Mouse (Mus musculus) granulocyte monocyte progenitor cell, adult 5-6 weeks (primary cell): ENCODE results near the gene Plp2. TPM values are rescaled to one million over a fixed set of nuclear protein-coding genes. Genes with fewer than 3 reads are reported as not detected.

Source experiments
- ATAC-seq: replicated peaks from 2 replicates; pipeline ENCODE4 v1.8.0; 2016; ENCODE audit warnings: mild to moderate bottlenecking, moderate TSS enrichment, inconsistent platforms; ENCODE audit not compliant: poor library complexity, severe bottlenecking
- total RNA-seq, 2 experiments: library from RNA; stranded (forward) in 1 of 2; stranded (reverse) in 1 of 2; fragments of 200-712, 200-1000 nt in 1 of 2; fragments of >200 nt in 1 of 2; fragmentation: Nextera tagmentation in 1 of 2; gene quantifications; 2 replicates each; pipeline ENCODE4 v1.2.3; 2014 to 2017

Gene Plp2
- total RNA-seq, 2 experiments from 2014 or later, result 16.0 to 51.4 TPM

- ATAC-seq, result no peak
Measured at GRCm38 (mm10) chrX:7664791-7665190, 6.4 kb downstream of the Plp2 start.

- ATAC-seq, result 0 out of 2 replicates have a peak, but pooled peaks have one; percentile 25
Measured at GRCm38 (mm10) chrX:7662936-7663335, 8.3 kb downstream of the Plp2 start.

DNA sequence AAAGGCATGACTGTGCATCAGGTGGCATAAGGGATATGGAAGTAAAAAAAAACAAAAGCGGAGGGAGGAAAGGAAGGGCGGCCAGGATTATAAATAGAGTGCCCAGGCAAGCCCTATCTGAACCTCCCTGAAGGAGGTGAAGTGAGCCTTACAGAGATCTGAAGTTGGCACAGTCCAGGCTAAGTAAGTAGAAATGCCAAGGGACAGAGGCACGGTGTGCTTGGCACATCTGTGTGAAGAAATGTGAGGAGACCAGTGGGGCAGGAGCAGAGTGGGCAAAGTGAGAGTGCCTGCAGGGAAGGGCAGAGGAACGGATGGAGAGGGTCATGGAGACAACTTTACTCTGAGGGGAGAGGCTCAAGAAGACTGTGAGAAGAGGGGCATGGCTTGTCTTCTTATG, 10.1 kb downstream of the Plp2 start:
- no peak for ATAC-seq

- ATAC-seq, result 0 out of 2 replicates have a peak, but pooled peaks have one; percentile 1
Measured at GRCm38 (mm10) chrX:7658785-7659589, 12.2 kb downstream of the Plp2 start.

GRCm38 (mm10) chrX:7658031-7658784, 13.0 kb downstream of the Plp2 start:
- peak; percentile 40 for ATAC-seq

- peak; percentile 75 for ATAC-seq
Measured at GRCm38 (mm10) chrX:7657221-7657639, 14.0 kb downstream of the Plp2 start, which contains the start of gene Prickle3. Gene Prickle3 (plus strand): TSS chrX:7657260.

DNA sequence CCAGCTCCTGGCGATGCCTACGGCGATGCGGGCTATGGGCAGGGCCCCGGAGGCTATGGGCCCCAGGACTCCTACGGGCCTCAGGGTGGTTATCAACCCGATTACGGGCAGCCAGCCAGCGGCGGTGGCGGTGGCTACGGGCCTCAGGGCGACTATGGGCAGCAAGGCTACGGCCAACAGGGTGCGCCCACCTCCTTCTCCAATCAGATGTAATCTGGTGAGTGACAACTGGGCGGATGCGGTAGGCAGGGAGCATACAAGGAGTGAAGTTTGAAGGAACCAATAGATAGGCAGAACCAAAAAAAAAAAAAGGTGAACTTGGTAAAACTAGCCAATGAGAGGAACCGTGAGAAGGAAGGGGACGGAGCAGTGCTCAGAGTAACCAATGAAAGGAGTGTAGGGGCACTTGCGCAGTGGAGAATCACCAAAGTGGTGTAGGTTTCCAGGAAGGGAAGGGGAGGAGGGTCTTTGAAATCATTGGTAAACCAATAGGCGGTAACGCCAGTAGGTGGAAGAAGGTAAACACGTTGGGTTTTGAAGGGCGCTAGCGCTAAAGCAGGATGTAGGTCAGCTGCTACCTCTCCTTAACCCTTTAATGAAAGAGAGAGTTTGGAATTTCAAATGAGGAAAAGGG, 22.4 kb downstream of the Plp2 start:
- ATAC-seq, result peak; percentile 94

DNA sequence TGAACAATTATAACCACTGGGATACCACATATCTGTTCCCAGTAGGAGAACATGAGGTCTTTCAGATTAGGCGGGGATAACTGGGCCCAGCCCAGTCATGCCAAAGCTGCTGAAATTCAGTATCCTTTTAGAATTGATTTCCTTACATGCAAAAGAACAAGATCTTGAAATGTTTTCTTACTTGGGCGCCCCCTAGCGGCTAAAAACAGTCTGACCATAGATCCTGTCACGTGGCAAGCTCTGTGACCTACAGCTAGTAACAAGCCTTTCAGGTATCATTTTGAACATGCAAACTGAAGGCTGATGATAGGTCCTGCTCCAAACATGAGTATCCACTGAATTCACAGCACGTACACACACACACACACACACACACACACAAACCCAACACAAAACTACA, 25.8 kb downstream of the Plp2 start:
- ATAC-seq, result no peak

- ATAC-seq, result no peak
Measured at GRCm38 (mm10) chrX:7640785-7641184, 30.4 kb downstream of the Plp2 start.

GRCm38 (mm10) chrX:7639536-7640325, 31.5 kb downstream of the Plp2 start:
- ATAC-seq, result no peak

GRCm38 (mm10) chrX:7638401-7639091, 32.6 kb downstream of the Plp2 start, which contains the start of gene Syp:
Gene Syp (plus strand): TSS chrX:7638471.
- peak; percentile 100 for ATAC-seq

GRCm38 (mm10) chrX:7635101-7635500, 36.1 kb downstream of the Plp2 start:
- ATAC-seq, result no peak

DNA sequence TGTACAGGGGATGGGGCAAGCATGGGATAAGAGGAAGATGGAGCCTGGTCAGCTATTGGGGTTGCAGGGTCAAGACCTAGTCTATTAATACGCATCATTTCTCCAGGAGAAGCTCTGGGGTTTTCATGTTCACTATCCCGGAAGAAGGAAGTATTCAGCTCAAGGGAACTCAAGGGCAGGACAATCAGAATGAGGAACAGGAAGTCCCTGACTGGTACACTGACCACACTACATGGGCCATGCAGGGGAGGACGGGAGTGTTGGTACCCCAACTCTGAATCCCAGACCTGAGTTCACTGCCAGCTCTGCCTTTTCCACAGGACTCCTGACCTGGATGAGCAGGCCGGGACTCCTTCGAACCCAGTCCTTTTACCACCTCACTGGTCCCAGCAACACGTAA, 38.6 kb downstream of the Plp2 start:
- ATAC-seq, result peak; percentile 84

Other genes starting within 250 kb of the Plp2 start
- not detected in 2 replicates for gene Foxp3, start 97.7 kb downstream of the Plp2 start, total RNA-seq (2014; fragmentation: Nextera tagmentation)
- not detected in 2 replicates for gene Foxp3, start 97.7 kb downstream of the Plp2 start, total RNA-seq (2017)
- gene Ppp1r3f, start 97.1 kb downstream of the Plp2 start, total RNA-seq (2014; fragmentation: Nextera tagmentation), result 0.30 and 1.8 TPM in 2 replicates
- gene Ppp1r3f, start 97.1 kb downstream of the Plp2 start, total RNA-seq (2017), result 0.26 and 1.6 TPM in 2 replicates
- gene Ccdc22, start 65.9 kb downstream of the Plp2 start, total RNA-seq (2014; fragmentation: Nextera tagmentation), result 37.5 and 38.0 TPM in 2 replicates
- gene Ccdc22, start 65.9 kb downstream of the Plp2 start, total RNA-seq (2017), result 41.4 and 45.7 TPM in 2 replicates
- gene Cacna1f, start 64.3 kb downstream of the Plp2 start, total RNA-seq (2014; fragmentation: Nextera tagmentation), result 0.53 TPM in 1 of 2 replicates, not detected in the other
- 0.09 and 0.46 TPM in 2 replicates for gene Cacna1f, start 64.3 kb downstream of the Plp2 start, total RNA-seq (2017)
- gene Syp, start 32.9 kb downstream of the Plp2 start, total RNA-seq (2014; fragmentation: Nextera tagmentation), result 0.23 and 0.97 TPM in 2 replicates
- 0.13 TPM in 1 of 2 replicates, not detected in the other for gene Syp, start 32.9 kb downstream of the Plp2 start, total RNA-seq (2017)
- gene Prickle3, start 14.1 kb downstream of the Plp2 start, total RNA-seq (2014; fragmentation: Nextera tagmentation), result 8.4 and 12.5 TPM in 2 replicates
- 2.6 and 2.7 TPM in 2 replicates for gene Prickle3, start 14.1 kb downstream of the Plp2 start, total RNA-seq (2017)
- gene Magix, start 9.9 kb upstream of the Plp2 start, total RNA-seq (2014; fragmentation: Nextera tagmentation), result not detected in 2 replicates
- gene Magix, start 9.9 kb upstream of the Plp2 start, total RNA-seq (2017), result 0.17 TPM in 1 of 2 replicates, not detected in the other
- 18.9 and 21.2 TPM in 2 replicates for gene Gpkow, start 25.7 kb upstream of the Plp2 start, total RNA-seq (2014; fragmentation: Nextera tagmentation)
- 30.4 and 32.7 TPM in 2 replicates for gene Gpkow, start 25.7 kb upstream of the Plp2 start, total RNA-seq (2017)
- gene Wdr45, start 42.9 kb upstream of the Plp2 start, total RNA-seq (2014; fragmentation: Nextera tagmentation), result 24.1 and 31.2 TPM in 2 replicates
- gene Wdr45, start 42.9 kb upstream of the Plp2 start, total RNA-seq (2017), result 22.5 and 27.6 TPM in 2 replicates
- not detected in 2 replicates for gene Gm45208, start 50.9 kb upstream of the Plp2 start, total RNA-seq (2014; fragmentation: Nextera tagmentation)
- gene Gm45208, start 50.9 kb upstream of the Plp2 start, total RNA-seq (2017), result not detected in 2 replicates
- gene Praf2, start 57.0 kb upstream of the Plp2 start, total RNA-seq (2014; fragmentation: Nextera tagmentation), result 4.3 and 16.1 TPM in 2 replicates
- gene Praf2, start 57.0 kb upstream of the Plp2 start, total RNA-seq (2017), result 2.8 and 6.2 TPM in 2 replicates
- not detected in 2 replicates for gene Ccdc120, start 79.5 kb upstream of the Plp2 start, total RNA-seq (2014; fragmentation: Nextera tagmentation)
- gene Ccdc120, start 79.5 kb upstream of the Plp2 start, total RNA-seq (2017), result 0.04 and 0.21 TPM in 2 replicates
- 17.4 and 27.8 TPM in 2 replicates for gene Tfe3, start 91.2 kb upstream of the Plp2 start, total RNA-seq (2014; fragmentation: Nextera tagmentation)
- 5.7 and 7.2 TPM in 2 replicates for gene Tfe3, start 91.2 kb upstream of the Plp2 start, total RNA-seq (2017)
- 43.6 and 52.5 TPM in 2 replicates for gene Gripap1, start 118.4 kb upstream of the Plp2 start, total RNA-seq (2014; fragmentation: Nextera tagmentation)
- gene Gripap1, start 118.4 kb upstream of the Plp2 start, total RNA-seq (2017), result 59.7 and 78.0 TPM in 2 replicates
- gene Kcnd1, start 150.9 kb upstream of the Plp2 start, total RNA-seq (2014; fragmentation: Nextera tagmentation), result 0.32 and 2.5 TPM in 2 replicates
- gene Kcnd1, start 150.9 kb upstream of the Plp2 start, total RNA-seq (2017), result 0.31 TPM in 1 of 2 replicates, not detected in the other
- gene Otud5, start 170.0 kb upstream of the Plp2 start, total RNA-seq (2014; fragmentation: Nextera tagmentation), result 44.0 and 47.5 TPM in 2 replicates
- 56.4 and 57.4 TPM in 2 replicates for gene Otud5, start 170.0 kb upstream of the Plp2 start, total RNA-seq (2017)
- 6.3 and 7.1 TPM in 2 replicates for gene Pim2, start 206.9 kb upstream of the Plp2 start, total RNA-seq (2014; fragmentation: Nextera tagmentation)
- 0.78 and 1.5 TPM in 2 replicates for gene Pim2, start 206.9 kb upstream of the Plp2 start, total RNA-seq (2017)
- gene Slc35a2, start 212.6 kb upstream of the Plp2 start, total RNA-seq (2014; fragmentation: Nextera tagmentation), result 18.7 and 35.6 TPM in 2 replicates
- gene Slc35a2, start 212.6 kb upstream of the Plp2 start, total RNA-seq (2017), result 14.6 and 19.6 TPM in 2 replicates
- 53.9 and 80.4 TPM in 2 replicates for gene Pqbp1, start 227.9 kb upstream of the Plp2 start, total RNA-seq (2014; fragmentation: Nextera tagmentation)
- gene Pqbp1, start 227.9 kb upstream of the Plp2 start, total RNA-seq (2017), result 130 and 144 TPM in 2 replicates
- gene Timm17b, start 228.0 kb upstream of the Plp2 start, total RNA-seq (2014; fragmentation: Nextera tagmentation), result 80.9 and 119 TPM in 2 replicates
- 62.7 and 111 TPM in 2 replicates for gene Timm17b, start 228.0 kb upstream of the Plp2 start, total RNA-seq (2017)
- gene Gm10491, start 236.4 kb upstream of the Plp2 start, total RNA-seq (2014; fragmentation: Nextera tagmentation), result not detected in 2 replicates
- not detected in 2 replicates for gene Gm10491, start 236.4 kb upstream of the Plp2 start, total RNA-seq (2017)
- not detected in 2 replicates for gene Gm10490, start 238.2 kb upstream of the Plp2 start, total RNA-seq (2014; fragmentation: Nextera tagmentation)
- not detected in 2 replicates for gene Gm10490, start 238.2 kb upstream of the Plp2 start, total RNA-seq (2017)
- not detected in 2 replicates for gene Pcsk1n, start 248.4 kb upstream of the Plp2 start, total RNA-seq (2014; fragmentation: Nextera tagmentation)
- gene Pcsk1n, start 248.4 kb upstream of the Plp2 start, total RNA-seq (2017), result not detected in 2 replicates